Mouse (Mus musculus): ENCODE measurements at regions not wholly inside any gene's neighbourhood (a gene's known extent, or its start where the extent isn't known, plus 50 kb on each side); places are given as distances from the start of the nearest gene placed in this dataset.

GRCm38 (mm10) chr3:65443701-65444100 lies 51.3 kb upstream of the Ssr3 start:
- intact Hi-C loops (cut with DNase I), result loop anchor here (2.0 kb wide), 1 partner anchor 53 kb away; no protein-coding TSS in a partner anchor
- DNase-seq, result no peak

GRCm38 (mm10) chr3:65442946-65443345 lies 50.5 kb upstream of the Ssr3 start:
- peak; percentile 52 for DNase-seq
- TF ChIP-seq CTCF (IDR thresholded peaks at IDR 0.05), result no peak
- peak overlapping the region; percentile 46 for H3K4me3 ChIP-seq
- intact Hi-C loops (cut with DNase I), result loop anchor here (2.0 kb wide), 1 partner anchor 52 kb away; no protein-coding TSS in a partner anchor
- peak overlapping the region; percentile 89 for H3K27ac ChIP-seq

More at GRCm38 (mm10) chr3:65443701-65444100, 51.3 kb upstream of the Ssr3 start:
- H3K4me3 ChIP-seq, result no peak overlapping the region
- peak overlapping the region; percentile 89; the same call in 1 of the 2 replicates for H3K27ac ChIP-seq
- TF ChIP-seq CTCF (IDR thresholded peaks at IDR 0.05), result no peak

DNA sequence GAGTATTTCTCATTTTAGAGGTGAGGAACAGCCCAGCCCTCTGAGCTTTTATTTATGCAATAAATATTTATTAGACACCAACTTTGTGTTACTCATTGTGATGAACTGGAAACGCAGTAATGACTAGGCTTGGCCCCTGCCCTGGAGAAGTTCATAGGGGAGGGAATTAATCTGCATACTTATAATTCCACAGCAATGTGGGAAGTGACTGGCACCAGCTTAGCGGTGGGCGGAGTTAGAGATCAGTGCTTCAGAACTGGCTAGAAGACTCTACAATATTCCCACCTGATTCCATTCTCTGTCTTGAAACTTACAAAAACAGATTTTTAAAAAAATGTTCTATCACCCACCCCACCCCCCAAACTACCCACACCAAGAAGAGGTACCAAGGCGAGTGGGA lies 49.8 kb upstream of the Ssr3 start:
- Histone ChIP-seq H3K27ac (peak overlapping the region; percentile 89), H3K4me3 (peak overlapping the region; percentile 63)
- peak; percentile 75 for DNase-seq
- intact Hi-C loops (cut with DNase I), result loop anchor here (2.0 kb wide), 1 partner anchor 51 kb away; no protein-coding TSS in a partner anchor
- no peak for TF ChIP-seq CTCF (IDR thresholded peaks at IDR 0.05)

Measured in gastrocnemius, adult 2 months (tissue).